Mouse (Mus musculus) neural tube, embryonic 14.5 days (tissue): Measurements from ENCODE around the gene Hand2. TPM values are rescaled to one million over a fixed set of nuclear protein-coding genes. Genes with fewer than 3 reads are reported as not detected.

Experiments used
- ATAC-seq: fragments of 200-750 bp; cut with Nextera tagmentation; 2 replicates; pipeline ENCODE4 v1.8.0; 2017; ENCODE audit warnings: low read depth, mild to moderate bottlenecking, moderate TSS enrichment, moderate library complexity
- H3K27ac ChIP-seq: fragments of 300-500 bp; sonication (generic); 2 replicates; pipeline ENCODE4 v1.5.1; 2014; ENCODE audit warnings: low read depth, mild to moderate bottlenecking, control low read depth, low read length, moderate library complexity, mixed read lengths
- H3K27me3 ChIP-seq: fragments of 300-500 bp; sonication (generic); 2 replicates; pipeline ENCODE4 v1.6.1; 2014; ENCODE audit warnings: low read length; ENCODE audit not compliant: control insufficient read depth, insufficient read depth
- H3K36me3 ChIP-seq: fragments of 300-500 bp; sonication (generic); 2 replicates; pipeline ENCODE4 v1.6.1; 2014; ENCODE audit warnings: low read length, mixed read lengths; ENCODE audit not compliant: control insufficient read depth, insufficient read depth
- H3K4me1 ChIP-seq: fragments of 300-500 bp; sonication (generic); 2 replicates; pipeline ENCODE4 v1.6.1; 2014; ENCODE audit warnings: low read length; ENCODE audit not compliant: control insufficient read depth, insufficient read depth
- H3K4me2 ChIP-seq: fragments of 300-500 bp; sonication (generic); 2 replicates; pipeline ENCODE4 v1.6.1; 2014; ENCODE audit warnings: mild to moderate bottlenecking, low read depth, low read length, control low read depth
- H3K4me3 ChIP-seq: fragments of 300-500 bp; sonication (generic); 2 replicates; pipeline ENCODE4 v1.5.1; 2014; ENCODE audit warnings: low read depth, low read length, control low read depth, mixed read lengths
- H3K9ac ChIP-seq: fragments of 300-500 bp; sonication (generic); replicated peaks from 2 replicates; pipeline ENCODE4 v1.6.1; 2014; ENCODE audit warnings: low read depth, mild to moderate bottlenecking, control low read depth, low read length, mixed read lengths
- H3K9me3 ChIP-seq: fragments of 300-500 bp; sonication (generic); 2 replicates; pipeline ENCODE4 v1.6.1; 2016; ENCODE audit warnings: low read length; ENCODE audit not compliant: control insufficient read depth
- WGBS: fragments of 180-500 bp; shearing (Covaris S2); extraction: QIAGEN DNeasy Blood & Tissue Kit; methylation state at CpG from one replicate; pipeline ENCODE4 v1.1.7; 2014; 5-methylcytosine and 5-hydroxymethylcytosine counted together
- polyA plus RNA-seq: library from polyadenylated mRNA; unstranded; fragments of >200 nt; fragmentation: Nextera tagmentation; extraction: Ambion mirVana; gene quantifications from 2 replicates; pipeline ENCODE4 v1.2.1, GENCODE M21; 2014

The Hand2 gene
- polyA plus RNA-seq, 1 experiment from 2014 or later, result not detected

- 7% methylated on average over 4 of the region's 4 CpGs for WGBS
- no peak for ATAC-seq
- H3K9ac ChIP-seq, result no peak overlapping the region
Measured at GRCm38 (mm10) chr8:57348251-57348650, 27.5 kb downstream of the Hand2 start.

GRCm38 (mm10) chr8:57348866-57349520 is 28.2 kb downstream of the Hand2 start:
- Histone ChIP-seq H3K27ac (no peak overlapping the region), H3K4me1 (no peaks in the 10 kb centered on the region), H3K9me3 (no peaks in the 10 kb centered on the region), H3K36me3 (no peaks in the 10 kb centered on the region), H3K4me3 (no peak overlapping the region), H3K27me3 (peaks cover 82% of the 10 kb centered on the region), H3K4me2 (no peak overlapping the region), H3K9ac (no peak overlapping the region)
- no peak for ATAC-seq
- WGBS, result 2% methylated on average over 23 of the region's 23 CpGs

More at GRCm38 (mm10) chr8:57348251-57348650, 27.5 kb downstream of the Hand2 start:
- no peaks in the 10 kb centered on the region for H3K4me1 ChIP-seq
- H3K27ac ChIP-seq, result no peak overlapping the region
- H3K4me3 ChIP-seq, result no peak overlapping the region
- H3K36me3 ChIP-seq, result no peaks in the 10 kb centered on the region
- H3K4me2 ChIP-seq, result no peak overlapping the region
- no peaks in the 10 kb centered on the region for H3K9me3 ChIP-seq
- peaks cover 89% of the 10 kb centered on the region for H3K27me3 ChIP-seq

GRCm38 (mm10) chr8:57351861-57352260 is 31.1 kb downstream of the Hand2 start:
- ATAC-seq, result no peak
- 24% methylated on average over 2 of the region's 2 CpGs for WGBS

GRCm38 (mm10) chr8:57353346-57354305 is 32.8 kb downstream of the Hand2 start:
- peak overlapping the region; percentile 74 for H3K4me2 ChIP-seq
- no peak overlapping the region for H3K9ac ChIP-seq
- H3K36me3 ChIP-seq, result no peaks in the 10 kb centered on the region
- peak overlapping the region; percentile 28 for H3K4me3 ChIP-seq
- H3K9me3 ChIP-seq, result no peaks in the 10 kb centered on the region
- under 1% methylated on average over 37 of the region's 37 CpGs for WGBS
- peak; percentile 95 for ATAC-seq
- no peaks in the 10 kb centered on the region for H3K4me1 ChIP-seq
- no peak overlapping the region for H3K27ac ChIP-seq
- H3K27me3 ChIP-seq, result peaks cover 48% of the 10 kb centered on the region

More at GRCm38 (mm10) chr8:57351861-57352260, 31.1 kb downstream of the Hand2 start:
- Histone ChIP-seq H3K9ac (no peak overlapping the region), H3K4me2 (no peak overlapping the region), H3K4me1 (no peaks in the 10 kb centered on the region), H3K36me3 (no peaks in the 10 kb centered on the region), H3K4me3 (no peak overlapping the region), H3K9me3 (no peaks in the 10 kb centered on the region), H3K27ac (no peak overlapping the region), H3K27me3 (peaks cover 66% of the 10 kb centered on the region)

DNA sequence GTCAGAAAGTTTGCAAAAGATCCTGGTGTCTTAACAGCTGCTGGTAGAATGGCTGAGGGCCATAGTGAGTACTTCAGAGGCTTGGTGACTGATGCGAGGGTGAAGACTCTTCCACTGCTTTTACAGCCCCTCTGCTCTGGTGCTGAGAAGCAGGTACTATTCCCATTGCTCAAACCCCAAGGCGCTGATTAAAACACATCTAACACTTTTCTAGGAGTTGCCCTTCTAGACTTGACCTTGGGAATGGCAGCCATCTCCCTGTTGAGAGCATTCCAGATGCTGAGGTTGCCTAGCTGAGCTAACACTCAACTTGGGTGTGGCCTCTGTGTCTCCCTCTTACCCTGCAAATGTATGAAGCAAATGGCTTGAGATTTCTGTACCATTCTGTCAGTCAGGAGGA is 34.1 kb downstream of the Hand2 start:
- no peak for ATAC-seq
- 52% methylated on average over 2 of the region's 2 CpGs for WGBS
- Histone ChIP-seq H3K27me3 (peaks cover 38% of the 10 kb centered on the region), H3K4me3 (no peak overlapping the region), H3K4me2 (no peak overlapping the region), H3K4me1 (no peaks in the 10 kb centered on the region), H3K9ac (no peak overlapping the region), H3K27ac (no peak overlapping the region), H3K36me3 (no peaks in the 10 kb centered on the region), H3K9me3 (no peaks in the 10 kb centered on the region)

DNA sequence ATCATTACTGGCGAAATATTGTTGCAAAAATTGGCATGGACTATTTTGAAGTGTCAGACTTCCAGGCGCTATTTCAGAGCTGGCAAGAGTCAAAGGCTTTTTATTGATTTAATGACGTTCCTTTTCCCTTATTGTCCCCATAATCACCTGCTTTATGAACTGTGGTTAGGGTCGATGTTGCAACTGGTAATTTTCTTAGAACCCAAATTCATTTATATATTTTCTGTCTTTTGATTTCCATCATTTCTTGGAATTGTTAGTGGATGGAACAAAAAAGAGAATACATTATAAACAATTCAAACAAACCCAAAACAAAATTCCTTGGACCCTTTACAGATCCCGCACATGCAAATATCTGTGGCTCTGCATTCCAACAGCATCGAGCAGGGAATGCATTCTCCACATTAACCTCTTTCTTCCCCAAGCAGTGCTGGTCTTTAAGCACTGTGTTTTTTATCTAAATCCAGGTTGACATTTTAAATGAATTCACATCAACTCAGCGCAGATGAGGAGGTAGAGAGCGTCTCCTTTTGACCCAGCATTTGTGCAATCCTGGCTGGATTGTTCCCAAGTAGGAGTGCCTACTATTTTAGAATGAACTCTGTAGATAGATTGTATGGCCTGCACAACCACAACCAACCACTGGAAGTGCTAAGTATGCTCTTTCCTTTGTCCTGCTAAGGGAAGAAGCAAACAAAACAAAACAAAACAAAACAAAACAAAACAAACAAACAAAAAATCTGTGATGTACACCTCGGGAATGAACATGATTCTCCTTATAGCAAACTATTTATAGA is 35.9 kb downstream of the Hand2 start:
- Histone ChIP-seq H3K4me3 (no peak overlapping the region), H3K4me2 (no peak overlapping the region), H3K27ac (no peak overlapping the region), H3K4me1 (no peaks in the 10 kb centered on the region), H3K36me3 (no peaks in the 10 kb centered on the region), H3K9ac (no peak overlapping the region), H3K27me3 (peaks cover 25% of the 10 kb centered on the region), H3K9me3 (no peaks in the 10 kb centered on the region)
- no peak for ATAC-seq
- 68% methylated on average over 9 of the region's 9 CpGs for WGBS

GRCm38 (mm10) chr8:57360493-57360892 is 39.7 kb downstream of the Hand2 start:
- WGBS, result 60% methylated on average over 2 of the region's 2 CpGs
- no peaks in the 10 kb centered on the region for H3K4me1 ChIP-seq
- no peak overlapping the region for H3K27ac ChIP-seq
- no peak overlapping the region for H3K4me3 ChIP-seq
- ATAC-seq, result no peak
- no peak overlapping the region for H3K9ac ChIP-seq
- no peaks in the 10 kb centered on the region for H3K9me3 ChIP-seq
- 0 out of 2 replicates have a peak, but pooled peaks cover under 1% of the 10 kb centered on the region for H3K27me3 ChIP-seq
- no peak overlapping the region for H3K4me2 ChIP-seq
- H3K36me3 ChIP-seq, result no peaks in the 10 kb centered on the region

DNA sequence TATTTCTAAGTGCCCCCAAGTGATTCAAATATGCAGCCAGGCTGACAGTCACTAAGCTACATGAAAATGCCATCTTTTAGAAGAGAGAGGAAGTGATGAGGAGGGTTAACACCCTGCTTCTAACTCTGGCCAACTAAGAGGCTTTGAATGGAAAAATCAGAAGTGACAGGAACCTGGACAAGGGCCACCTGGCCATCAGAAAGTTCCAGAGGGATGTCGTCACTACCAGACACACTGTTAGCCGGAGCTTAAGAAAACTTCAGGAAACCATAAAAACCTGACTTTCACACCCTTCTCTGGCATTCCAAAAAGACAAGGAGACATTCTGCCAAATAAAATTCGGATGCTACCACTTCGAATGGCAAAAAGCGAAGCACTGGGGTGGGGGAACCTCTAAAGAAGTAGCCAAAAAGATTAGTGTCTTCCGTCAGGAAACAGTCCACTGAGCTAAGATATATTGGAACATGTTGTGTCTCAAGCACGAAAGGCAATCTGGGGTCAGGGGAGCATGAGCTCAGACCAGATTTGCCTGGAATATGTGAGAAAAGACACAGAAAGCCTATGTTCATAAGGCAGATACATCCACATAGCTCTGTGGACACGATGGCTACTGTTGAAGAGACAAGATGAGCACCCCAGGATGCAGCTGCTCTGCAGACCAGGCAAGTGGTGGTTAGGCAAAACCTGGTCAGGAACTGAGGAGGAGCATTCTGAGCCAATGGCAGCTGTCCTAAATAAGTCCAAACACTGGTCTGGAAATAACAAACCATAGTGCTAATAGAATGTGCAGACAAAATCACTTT is 40.4 kb downstream of the Hand2 start:
- Histone ChIP-seq H3K4me1 (no peaks in the 10 kb centered on the region), H3K27ac (no peak overlapping the region), H3K36me3 (no peaks in the 10 kb centered on the region), H3K4me2 (no peak overlapping the region), H3K9me3 (no peaks in the 10 kb centered on the region), H3K9ac (no peak overlapping the region), H3K4me3 (no peak overlapping the region), H3K27me3 (no peaks in the 10 kb centered on the region)
- ATAC-seq, result no peak
- 73% methylated on average over 8 of the region's 8 CpGs for WGBS
